Mouse (Mus musculus): ENCODE results near the gene Gm26661.

DNA sequence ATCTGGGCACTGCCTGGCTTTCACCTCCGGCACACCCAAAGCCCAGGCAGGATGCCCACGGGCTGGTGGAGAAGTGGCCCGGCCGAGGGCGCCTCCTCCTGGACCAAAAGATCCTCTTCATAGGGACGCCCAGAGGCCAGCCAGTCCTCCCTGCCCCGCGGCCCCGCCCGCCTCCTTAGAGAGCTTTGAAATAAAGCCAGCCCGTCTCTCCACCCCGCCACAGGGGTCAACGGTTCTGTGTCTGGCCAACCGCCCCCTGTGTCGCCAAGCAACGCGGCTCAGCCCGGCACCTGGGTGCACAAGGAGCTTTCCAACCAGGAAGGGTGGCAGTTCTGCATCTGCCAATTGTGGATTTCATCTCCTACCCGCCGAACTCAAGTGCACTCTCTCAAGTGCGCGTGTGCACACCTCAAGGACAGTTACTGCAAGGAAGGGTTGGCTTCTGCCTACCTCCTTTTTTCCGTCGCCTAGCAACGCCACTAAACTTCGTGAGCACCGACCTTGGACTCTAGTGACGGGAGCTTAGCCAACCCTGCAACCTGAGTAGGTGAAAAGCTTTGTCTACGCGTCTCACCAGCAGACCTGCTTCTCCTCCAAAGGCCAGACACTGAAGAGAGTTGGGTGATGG is at the start of gene Gm26661:
- TF ChIP-seq ZNF384 (IDR thresholded peaks at IDR 0.05; ENCODE audit: low read depth, low read length): no peak
- TF ChIP-seq POLR2AphosphoS2 (IDR thresholded peaks at IDR 0.05; ENCODE audit: low read depth, low read length): no peak
- TF ChIP-seq POLR2A (IDR thresholded peaks at IDR 0.05; ENCODE audit: low read depth, low read length): no peak
- TF ChIP-seq CHD2 (IDR thresholded peaks at IDR 0.05; ENCODE audit: low read length): no peak
- TF ChIP-seq UBTF (IDR thresholded peaks at IDR 0.05; ENCODE audit: low read depth, low read length): no peak
